Mouse (Mus musculus) myocyte (in vitro differentiated cells): ENCODE data around the gene 2310034G01Rik.

Source experiments
- E2F4 ChIP-seq: IDR thresholded peaks from one replicate; pipeline ENCODE4 v1.6.1; 2011; ENCODE audit warnings: mild to moderate bottlenecking, control low read depth, moderate library complexity; ENCODE audit not compliant: insufficient read depth
- MAX ChIP-seq: IDR thresholded peaks from one replicate; pipeline ENCODE4 v1.6.1; 2011; ENCODE audit warnings: low read depth, mild to moderate bottlenecking, control low read depth
- MYOD1 ChIP-seq, 3 experiments: IDR thresholded peaks; one replicate each; pipeline ENCODE4 v1.6.1; 2011; ENCODE audit warnings: control low read depth in 2 of 3, low read depth in 2 of 3, mild to moderate bottlenecking in 2 of 3, moderate library complexity in 1 of 3; ENCODE audit not compliant: insufficient read length in 2 of 3, control insufficient read depth in 1 of 3
- MYOG ChIP-seq, 3 experiments: IDR thresholded peaks; one replicate each; pipeline ENCODE4 v1.6.1; 2011; ENCODE audit warnings: control low read depth in 2 of 3, low read depth in 2 of 3, mild to moderate bottlenecking in 2 of 3; ENCODE audit not compliant: insufficient read length in 2 of 3, control insufficient read depth in 1 of 3, insufficient read depth in 1 of 3
- POLR2A ChIP-seq: IDR thresholded peaks from one replicate; pipeline ENCODE4 v1.6.1; 2011; ENCODE audit warnings: low read depth, mild to moderate bottlenecking, control low read depth, moderate library complexity; ENCODE audit not compliant: insufficient read length
- POLR2AphosphoS2 ChIP-seq: IDR thresholded peaks from one replicate; pipeline ENCODE4 v1.6.1; 2011; ENCODE audit warnings: low read depth, control low read depth; ENCODE audit not compliant: insufficient read length
- REST ChIP-seq: IDR thresholded peaks from one replicate; pipeline ENCODE4 v1.6.1; 2011; ENCODE audit warnings: mild to moderate bottlenecking, control low read depth, moderate library complexity; ENCODE audit not compliant: insufficient read depth, insufficient read length
- TCF12 ChIP-seq: IDR thresholded peaks from one replicate; pipeline ENCODE4 v1.6.1; 2011; ENCODE audit warnings: mild to moderate bottlenecking, control low read depth; ENCODE audit not compliant: poor library complexity, insufficient read depth, severe bottlenecking
- TCF3 ChIP-seq: IDR thresholded peaks from one replicate; pipeline ENCODE4 v1.6.1; 2011; ENCODE audit warnings: low read depth, control low read depth; ENCODE audit not compliant: insufficient read length
- USF1 ChIP-seq: IDR thresholded peaks from one replicate; pipeline ENCODE4 v1.6.1; 2011; ENCODE audit warnings: low read depth, mild to moderate bottlenecking, control low read depth, moderate library complexity

DNA sequence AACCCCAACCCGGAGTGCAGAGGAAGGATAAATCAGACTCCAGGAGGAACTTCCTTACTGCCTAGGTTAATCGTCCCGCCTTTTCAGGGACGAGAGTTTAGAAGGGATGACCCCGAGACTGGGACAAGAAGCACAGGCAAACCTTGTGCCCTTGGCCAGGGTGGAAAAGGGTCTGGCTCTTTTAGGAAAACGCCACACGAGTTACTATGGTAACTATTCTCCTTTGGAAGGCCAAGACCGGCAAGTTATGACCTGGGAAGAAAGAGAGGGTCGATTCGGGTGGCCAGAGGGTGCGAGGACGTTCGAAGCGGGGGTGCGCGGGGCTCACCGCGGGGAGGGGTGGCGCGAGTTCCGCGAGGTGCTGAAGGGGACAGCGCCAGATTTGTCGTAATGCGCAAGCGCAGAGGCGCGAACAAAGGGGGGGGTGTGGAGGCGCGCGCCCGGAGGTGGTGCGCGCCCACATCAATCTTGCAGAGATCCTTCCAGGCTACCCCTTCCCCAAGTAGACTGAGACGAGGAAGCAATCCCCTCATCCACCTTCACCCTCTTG, 23.3 kb downstream of the 2310034G01Rik start, which contains the start of gene Psd:
- TF ChIP-seq POLR2A (no peak), USF1 (no peak), MYOG (IDR thresholded peaks at IDR 0.05; ENCODE audit: control insufficient read depth in 1 of 3, insufficient read depth in 1 of 3, insufficient read length in 2 of 3, low read depth in 2 of 3) (no peak), POLR2AphosphoS2 (no peak), E2F4 (no peak), TCF12 (no peak), TCF3 (no peak), REST (peak; percentile 85), MYOD1 (IDR thresholded peaks at IDR 0.05; ENCODE audit: control insufficient read depth in 1 of 3, insufficient read length in 2 of 3, low read depth in 2 of 3) (no peak), MAX (no peak)
